Mouse (Mus musculus): ENCODE measurements around the gene Lipk. TPM values are rescaled to one million over a fixed set of nuclear protein-coding genes. Genes with fewer than 3 reads are reported as not detected.

Gene Lipk
- total RNA-seq, 2 experiments from 2014 or later, result not detected

Other genes starting within 250 kb of the Lipk start
- 5.0 and 7.7 TPM in 2 replicates for gene Lipo3, start 246.3 kb upstream of the Lipk start, total RNA-seq (2015; ENCODE audit: low replicate concordance)
- gene Lipo3, start 246.3 kb upstream of the Lipk start, total RNA-seq (2017; ENCODE audit: low replicate concordance), result 0.98 and 2.7 TPM in 2 replicates
- not detected in 2 replicates for gene Lipo1, start 220.8 kb upstream of the Lipk start, total RNA-seq (2015; ENCODE audit: low replicate concordance)
- not detected in 2 replicates for gene Lipo1, start 220.8 kb upstream of the Lipk start, total RNA-seq (2017; ENCODE audit: low replicate concordance)
- gene Lipf, start 47.1 kb upstream of the Lipk start, total RNA-seq (2015; ENCODE audit: low replicate concordance), result not detected in 2 replicates
- not detected in 2 replicates for gene Lipf, start 47.1 kb upstream of the Lipk start, total RNA-seq (2017; ENCODE audit: low replicate concordance)
- not detected in 2 replicates for gene Lipn, start 59.1 kb downstream of the Lipk start, total RNA-seq (2015; ENCODE audit: low replicate concordance)
- gene Lipn, start 59.1 kb downstream of the Lipk start, total RNA-seq (2017; ENCODE audit: low replicate concordance), result not detected in 2 replicates
- gene Lipm, start 92.6 kb downstream of the Lipk start, total RNA-seq (2015; ENCODE audit: low replicate concordance), result not detected in 2 replicates
- gene Lipm, start 92.6 kb downstream of the Lipk start, total RNA-seq (2017; ENCODE audit: low replicate concordance), result not detected in 2 replicates
- gene Ankrd22, start 157.8 kb downstream of the Lipk start, total RNA-seq (2015; ENCODE audit: low replicate concordance), result 4.0 and 17.5 TPM in 2 replicates
- 4.6 and 8.0 TPM in 2 replicates for gene Ankrd22, start 157.8 kb downstream of the Lipk start, total RNA-seq (2017; ENCODE audit: low replicate concordance)
- 8.6 and 12.5 TPM in 2 replicates for gene Stambpl1, start 183.9 kb downstream of the Lipk start, total RNA-seq (2015; ENCODE audit: low replicate concordance)
- gene Stambpl1, start 183.9 kb downstream of the Lipk start, total RNA-seq (2017; ENCODE audit: low replicate concordance), result 2.9 and 9.8 TPM in 2 replicates
- gene Acta2, start 247.3 kb downstream of the Lipk start, total RNA-seq (2015; ENCODE audit: low replicate concordance), result 0.63 TPM in 1 of 2 replicates, not detected in the other
- 2.0 TPM in 1 of 2 replicates, not detected in the other for gene Acta2, start 247.3 kb downstream of the Lipk start, total RNA-seq (2017; ENCODE audit: low replicate concordance)